In the genomic region with DNA sequence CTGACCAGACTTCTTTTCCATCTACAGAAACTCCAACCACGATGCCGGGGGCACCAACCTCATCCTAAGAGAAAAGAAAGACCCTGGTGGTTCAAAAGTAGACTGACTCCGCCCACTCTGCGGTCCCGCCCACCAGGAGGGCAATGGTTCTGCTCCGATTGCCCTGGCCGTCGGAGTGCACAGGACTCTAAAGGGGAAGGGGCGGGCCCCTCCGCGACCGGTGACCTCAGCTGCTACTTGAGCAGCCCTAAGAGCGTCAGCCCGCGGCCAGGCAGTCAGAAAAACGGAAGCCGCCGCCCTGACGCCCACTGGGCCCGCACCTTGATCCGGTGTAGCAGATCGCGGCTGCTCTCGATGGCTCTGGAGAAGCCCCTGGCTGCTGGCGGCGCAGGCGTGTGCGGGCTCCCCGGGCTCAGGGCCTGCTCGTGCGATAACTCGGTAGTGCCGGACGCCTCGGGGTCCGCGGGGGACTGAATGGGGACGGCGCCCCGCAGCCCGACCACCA, we compare ENCODE assay signal across 8 mouse cellular contexts. TPM values are rescaled to one million over a fixed set of nuclear protein-coding genes. Genes with fewer than 3 reads are reported as not detected.
A peak's percentile ranks its signal among the peaks of the same experiment; 100 is the strongest.
DNase-seq lines count a peak whose midpoint lies in the region; ATAC-seq lines count a peak whose summit lies in the region.

No protein-coding gene starts in this region.

- WGBS in intestine, embryonic 15.5 days = under 1% methylated on average over 41 of the region's 41 CpGs
- under 1% methylated on average over 41 of the region's 41 CpGs for WGBS in limb, embryonic 11.5 days
- under 1% methylated on average over 41 of the region's 41 CpGs for WGBS in midbrain, embryonic 13.5 days

- H3K4me2 ChIP-seq in intestine, embryonic 15.5 days (replicated peaks) = peak overlapping the region; percentile 82
- peak overlapping the region; percentile 81 for H3K4me2 ChIP-seq in limb, embryonic 11.5 days (ENCODE audit: low read depth, severe bottlenecking)
- peak overlapping the region; percentile 66 for H3K4me2 ChIP-seq in midbrain, embryonic 13.5 days (replicated peaks)

- H3K27me3 ChIP-seq in intestine, embryonic 15.5 days (replicated peaks) = no peaks in the 10 kb centered on the region
- H3K27me3 ChIP-seq in limb, embryonic 11.5 days (ENCODE audit: control insufficient read depth, insufficient read depth, low read length) = no peaks in the 10 kb centered on the region
- H3K27me3 ChIP-seq in midbrain, embryonic 13.5 days = no peaks in the 10 kb centered on the region

- peak; percentile 96 for DNase-seq in 416B (ENCODE audit: low read depth)
- peak; percentile 62 for DNase-seq in adrenal gland, adult 8-10 months
- peak; percentile 73 for DNase-seq in embryo, embryonic 11.5 days (ENCODE audit: low read depth, low spot score)
- DNase-seq in gastrocnemius, postnatal 36 days = peak; percentile 52 to 69
- peak; percentile 88 for DNase-seq in limb, embryonic 11.5 days (ENCODE audit: low spot score)
- DNase-seq in spleen, adult 12 weeks (ENCODE audit: low spot score) = peak; percentile 74

- H3K4me3 ChIP-seq in intestine, embryonic 15.5 days (replicated peaks) = peak overlapping the region; percentile 94
- peak overlapping the region; percentile 78 for H3K4me3 ChIP-seq in limb, embryonic 11.5 days (ENCODE audit: low read depth, low read length)
- peak overlapping the region; percentile 94 for H3K4me3 ChIP-seq in midbrain, embryonic 13.5 days (replicated peaks)

- H3K27ac ChIP-seq in intestine, embryonic 15.5 days = peak overlapping the region; percentile 90
- peak overlapping the region; percentile 53; the same call in 1 of the 2 replicates for H3K27ac ChIP-seq in limb, embryonic 11.5 days (replicated peaks; ENCODE audit: low read depth, low read length)
- H3K27ac ChIP-seq in midbrain, embryonic 13.5 days = peak overlapping the region; percentile 92

- no peaks in the 10 kb centered on the region for H3K36me3 ChIP-seq in intestine, embryonic 15.5 days
- no peaks in the 10 kb centered on the region for H3K36me3 ChIP-seq in limb, embryonic 11.5 days (ENCODE audit: control insufficient read depth, insufficient read depth, low read length)
- H3K36me3 ChIP-seq in midbrain, embryonic 13.5 days = peaks cover 13% of the 10 kb centered on the region

- H3K9me3 ChIP-seq in intestine, embryonic 15.5 days = no peaks in the 10 kb centered on the region
- no peaks in the 10 kb centered on the region for H3K9me3 ChIP-seq in limb, embryonic 11.5 days (ENCODE audit: control insufficient read depth, low read length)
- H3K9me3 ChIP-seq in midbrain, embryonic 13.5 days = no peaks in the 10 kb centered on the region

- peak; percentile 89 for ATAC-seq in intestine, embryonic 15.5 days
- peak; percentile 82 for ATAC-seq in limb, embryonic 11.5 days (ENCODE audit: insufficient number of reproducible peaks, low FRiP score, low TSS enrichment, low read depth)
- peak; percentile 88 for ATAC-seq in midbrain, embryonic 13.5 days

- intact Hi-C loops in gastrocnemius, postnatal 36 days (cut with DNase I) = loop anchor here (2.0 to 10.0 kb wide), 2 partner anchors 28 to 140 kb away; a partner anchor contains a TSS

- H3K4me1 ChIP-seq in intestine, embryonic 15.5 days (replicated peaks) = no peaks in the 10 kb centered on the region
- no peaks in the 10 kb centered on the region for H3K4me1 ChIP-seq in limb, embryonic 11.5 days (ENCODE audit: control insufficient read depth, insufficient read depth, low read length)
- H3K4me1 ChIP-seq in midbrain, embryonic 13.5 days (replicated peaks) = peaks cover 8% of the 10 kb centered on the region

- peak overlapping the region; percentile 74 for H3K9ac ChIP-seq in intestine, embryonic 15.5 days
- H3K9ac ChIP-seq in limb, embryonic 11.5 days (ENCODE audit: low read length) = peak overlapping the region; percentile 47
- H3K9ac ChIP-seq in midbrain, embryonic 13.5 days (replicated peaks) = peak overlapping the region; percentile 86

RNA-seq across cellular contexts. Expression of a gene that starts 0.5 kb away (rescaled TPM):
- total RNA-seq in adrenal gland, adult 8-10 months (2022) = 10 to 100 TPM; 15.8 to 19.2 (median 17.8) TPM
- total RNA-seq in gastrocnemius, postnatal 36 days (2021) = 10 to 100 TPM; 20.8 to 22.1 TPM
- 7.2 and 8.2 TPM in 2 replicates for polyA plus RNA-seq in intestine, embryonic 15.5 days (2015; fragmentation: Nextera tagmentation; extraction: Ambion mirVana)
- 9.0 and 10.6 TPM in 2 replicates for polyA plus RNA-seq in limb, embryonic 11.5 days (2014; fragmentation: Nextera tagmentation; extraction: Ambion mirVana)
- polyA plus RNA-seq in midbrain, embryonic 13.5 days (2015; fragmentation: Nextera tagmentation; extraction: Ambion mirVana) = 9.8 and 10.8 TPM in 2 replicates

RNA-seq across cellular contexts. Expression of a gene that starts 28.9 kb away (rescaled TPM):
- total RNA-seq in adrenal gland, adult 8-10 months (2022) = 100 to 1,000 TPM; 240 to 306 (median 275) TPM
- 100 to 1,000 TPM; 170 to 203 TPM for total RNA-seq in gastrocnemius, postnatal 36 days (2021)
- 830 and 881 TPM in 2 replicates for polyA plus RNA-seq in intestine, embryonic 15.5 days (2015; fragmentation: Nextera tagmentation; extraction: Ambion mirVana)
- polyA plus RNA-seq in limb, embryonic 11.5 days (2014; fragmentation: Nextera tagmentation; extraction: Ambion mirVana) = 816 and 842 TPM in 2 replicates
- 340 and 349 TPM in 2 replicates for polyA plus RNA-seq in midbrain, embryonic 13.5 days (2015; fragmentation: Nextera tagmentation; extraction: Ambion mirVana)

RNA-seq across cellular contexts. Expression of a gene that starts 55.3 kb away (rescaled TPM):
- total RNA-seq in adrenal gland, adult 8-10 months (2022) = 10 to 100 TPM; 15.3 to 30.9 (median 23.9) TPM
- 1 to 10 TPM; 5.0 to 5.5 TPM for total RNA-seq in gastrocnemius, postnatal 36 days (2021)
- polyA plus RNA-seq in intestine, embryonic 15.5 days (2015; fragmentation: Nextera tagmentation; extraction: Ambion mirVana) = 20.5 and 20.6 TPM in 2 replicates
- polyA plus RNA-seq in limb, embryonic 11.5 days (2014; fragmentation: Nextera tagmentation; extraction: Ambion mirVana) = 15.2 and 15.3 TPM in 2 replicates
- 31.1 and 32.4 TPM in 2 replicates for polyA plus RNA-seq in midbrain, embryonic 13.5 days (2015; fragmentation: Nextera tagmentation; extraction: Ambion mirVana)

Comparison
In these comparisons a context has a peak if more than half of its experiments do, and no peak if none do; other contexts are left out.
1. Peak in every context shown above with its lines: DNase-seq, ATAC-seq, H3K4me3 ChIP-seq and H3K27ac ChIP-seq.